Mouse (Mus musculus) spleen, postnatal 36 days (tissue): ENCODE measurements around the gene Srsf5.
"Not testable (repeated sequence)": the region's sequence is repeated elsewhere in the genome, so short reads cannot be mapped to it uniquely, and the experiment has no call there.

Experiments
- DNase-seq, 2 experiments: peaks; one replicate each; pipeline ENCODE4 v3.0.0; 2022; ENCODE audit warnings: low spot score in 2 of 2, mixed read lengths in 1 of 2

Gene Srsf5

DNA sequence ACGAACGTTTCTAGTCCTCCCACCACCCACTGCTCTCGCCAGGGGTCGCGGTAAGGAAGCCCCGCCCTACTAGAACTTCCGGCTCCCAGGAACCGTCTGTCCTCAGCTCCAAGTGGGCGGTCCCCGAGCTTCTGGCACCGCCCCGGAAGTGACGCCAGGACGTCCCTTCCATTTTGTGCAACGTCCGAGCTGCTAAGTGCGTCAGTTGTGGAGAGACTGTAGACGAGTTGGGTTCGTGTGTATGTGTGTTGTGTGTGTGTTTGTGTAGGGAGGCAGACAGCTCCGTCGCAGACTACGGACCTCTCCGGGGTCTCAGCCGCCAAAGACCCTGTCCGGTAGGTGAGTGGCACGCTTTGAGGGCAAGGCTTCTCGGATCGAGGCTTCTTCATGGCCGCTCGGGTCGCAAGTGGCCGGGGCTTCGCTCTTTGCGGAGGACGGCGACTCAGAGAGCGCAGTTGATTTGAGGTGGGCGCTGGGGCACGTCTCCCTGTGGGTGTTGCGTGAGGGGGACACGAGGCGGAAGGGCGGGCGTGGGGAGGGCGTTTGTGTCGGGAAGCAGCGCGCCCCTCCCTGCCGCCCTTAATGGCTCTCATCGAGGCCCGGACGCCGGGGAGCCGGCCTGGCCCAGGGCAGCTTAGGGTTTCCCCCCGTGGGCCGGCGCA is at the start of gene Srsf5:
Srsf5 (plus strand) TSS at position 171 of the 662 bp plus-strand sequence.
- DNase-seq, result peak; percentile 98 to 99

DNA sequence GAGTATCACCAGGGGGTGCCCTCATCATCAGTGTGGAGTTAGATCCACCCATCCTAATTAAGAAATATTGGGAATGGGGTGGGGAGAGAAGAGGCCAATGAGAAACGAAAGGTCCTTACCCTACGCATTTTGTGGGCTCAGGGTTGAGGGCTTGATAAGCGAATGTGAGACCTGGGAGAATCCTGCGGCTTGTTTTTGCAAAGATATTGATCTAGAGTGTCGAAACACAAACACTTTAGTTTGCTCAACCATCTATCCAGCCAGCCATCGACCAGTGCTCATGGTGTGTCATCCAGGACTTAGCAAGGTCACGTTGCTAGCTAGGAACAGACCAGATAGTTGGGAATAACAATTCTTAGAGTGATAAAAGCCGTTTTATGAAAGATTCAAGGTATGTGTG is 35.7 kb upstream of the Srsf5 start:
- no peak for DNase-seq

DNA sequence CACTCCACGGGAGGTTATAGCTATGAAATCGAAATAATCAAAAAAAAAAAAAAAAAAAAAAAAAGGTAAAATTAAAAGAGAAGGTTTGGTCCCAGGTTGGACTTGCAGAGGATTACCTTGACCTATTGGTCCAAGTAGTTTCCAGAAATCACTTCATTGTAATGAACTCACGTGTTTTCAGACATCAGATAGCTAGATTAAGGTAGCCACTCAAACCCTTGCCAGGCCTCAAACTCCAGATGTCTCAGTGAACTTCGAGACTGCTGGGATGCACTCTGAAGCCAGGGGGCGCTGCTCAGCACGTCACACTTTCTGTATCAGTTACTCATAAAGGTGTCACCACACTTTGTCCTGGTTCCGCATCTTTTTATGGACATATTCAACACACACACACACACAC is 27.5 kb upstream of the Srsf5 start:
- peak in 1 of 2 experiments; percentile 37 for DNase-seq

DNA sequence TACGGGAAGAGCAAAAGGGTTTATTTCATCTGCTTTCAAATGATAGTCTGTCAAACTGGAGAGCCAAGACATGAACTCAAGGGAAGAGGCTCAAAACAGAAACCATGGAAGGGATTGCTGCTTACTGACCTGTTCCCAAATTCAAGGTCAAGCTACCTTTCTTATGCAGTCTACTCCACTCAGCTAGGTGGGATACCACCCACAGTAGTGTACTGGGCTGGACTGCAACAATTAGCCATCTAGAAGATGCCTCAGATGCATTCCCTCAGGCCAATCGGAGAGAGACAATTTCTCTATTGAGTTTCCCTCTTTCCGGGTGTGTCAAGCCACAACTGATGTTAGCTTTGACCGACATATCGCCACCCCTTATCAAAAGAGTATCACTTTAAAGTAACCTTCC is 24.0 kb upstream of the Srsf5 start:
- DNase-seq, result no peak

DNA sequence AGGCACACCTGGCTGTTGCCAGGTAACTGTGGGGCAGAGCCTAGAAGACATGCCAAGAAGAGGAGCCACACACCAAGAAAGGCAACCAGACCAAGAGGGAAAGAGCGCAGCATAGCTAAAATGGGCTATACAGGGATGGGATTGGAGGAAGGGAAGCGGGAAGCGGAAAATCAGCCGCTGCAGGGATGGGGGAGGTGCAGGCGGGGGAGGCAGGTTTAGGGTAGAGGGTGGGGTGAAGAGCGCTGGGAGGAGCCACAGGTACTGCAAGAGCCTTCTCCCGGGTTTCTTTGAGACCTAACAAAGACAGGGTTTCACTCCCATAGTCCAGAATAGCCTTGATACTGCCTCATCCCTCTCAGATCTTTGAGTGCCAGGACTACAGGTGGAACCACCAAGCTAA is 22.4 kb upstream of the Srsf5 start:
- no peak for DNase-seq

DNA sequence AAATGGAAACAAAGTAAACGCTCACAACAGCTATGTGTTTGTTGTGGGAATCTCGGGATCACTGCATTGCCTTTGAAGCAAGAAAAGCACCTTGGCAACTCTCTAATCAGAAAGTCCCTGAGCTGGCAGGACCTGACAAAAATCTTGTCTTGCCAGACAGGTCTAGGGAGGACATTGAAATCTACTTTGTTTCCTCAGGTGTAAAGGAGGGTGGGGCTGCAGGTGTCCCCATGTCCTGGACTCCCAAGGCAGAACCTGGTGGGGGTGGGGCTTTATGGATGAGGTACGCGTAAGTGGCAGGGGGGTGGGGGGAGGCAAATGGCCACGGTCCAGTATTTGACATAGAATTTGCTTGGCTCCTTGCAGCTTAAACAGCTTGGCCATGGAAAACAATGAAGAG is 21.7 kb upstream of the Srsf5 start:
- no peak for DNase-seq

DNA sequence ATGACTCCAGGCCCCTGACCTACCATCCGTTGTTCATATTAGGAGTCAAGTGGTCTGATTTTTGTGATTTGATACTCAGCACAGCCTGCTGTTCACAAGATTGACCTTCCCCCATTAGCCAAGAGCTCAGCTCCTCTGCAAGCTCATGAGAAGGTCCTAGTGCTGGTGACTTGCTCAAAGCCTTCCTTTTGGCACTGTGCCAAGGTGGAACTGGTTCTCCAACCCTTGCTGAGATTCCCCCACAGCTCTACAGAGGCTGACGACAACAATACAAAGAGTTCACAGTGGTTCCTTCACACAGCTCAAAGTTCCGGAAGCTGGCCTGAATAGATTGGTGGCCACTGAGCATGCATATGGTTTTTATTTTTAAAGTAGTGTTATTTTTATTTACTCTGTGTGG is 21.1 kb upstream of the Srsf5 start:
- peak in 1 of 2 experiments; percentile 35 for DNase-seq

DNA sequence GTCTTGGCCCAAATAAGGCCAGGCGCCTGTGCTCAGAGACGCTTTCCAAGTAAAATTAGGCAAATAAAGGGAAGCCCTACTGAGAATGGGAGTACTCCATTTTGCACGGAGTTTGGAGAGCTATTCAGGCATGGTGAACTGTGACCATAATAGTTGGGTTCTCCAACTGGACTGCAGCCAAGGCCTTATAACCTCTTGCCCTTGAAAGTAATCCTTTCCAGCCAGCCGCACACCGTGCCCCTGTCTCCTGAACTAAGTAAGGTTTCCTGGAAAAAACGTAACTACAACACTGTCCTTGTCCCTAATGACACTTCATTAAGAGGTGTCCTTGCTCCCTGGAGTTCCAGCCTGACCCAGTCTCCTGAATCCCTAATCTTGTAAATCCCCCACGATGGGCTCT is 19.4 kb upstream of the Srsf5 start:
- DNase-seq, result no peak

DNA sequence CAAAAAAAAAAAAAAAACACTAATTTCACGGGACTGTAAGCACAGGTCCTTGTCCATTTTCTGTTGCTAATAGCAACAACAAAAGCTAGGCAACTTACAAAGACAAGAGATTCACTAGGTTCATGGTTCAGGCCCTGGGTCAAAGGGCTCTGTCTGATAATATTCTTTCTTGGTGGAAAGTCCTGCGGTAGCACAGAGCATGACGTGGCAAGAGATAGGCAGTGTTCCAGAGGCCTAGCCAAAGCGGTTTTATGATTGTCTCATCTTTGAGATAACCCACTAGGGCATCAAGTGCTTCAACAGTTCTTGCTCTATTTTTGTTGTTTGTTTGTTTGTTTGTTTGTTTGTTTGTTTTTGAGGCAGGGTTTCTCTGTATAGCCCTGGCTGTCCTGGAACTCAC is 18.8 kb upstream of the Srsf5 start:
- no peak for DNase-seq

DNA sequence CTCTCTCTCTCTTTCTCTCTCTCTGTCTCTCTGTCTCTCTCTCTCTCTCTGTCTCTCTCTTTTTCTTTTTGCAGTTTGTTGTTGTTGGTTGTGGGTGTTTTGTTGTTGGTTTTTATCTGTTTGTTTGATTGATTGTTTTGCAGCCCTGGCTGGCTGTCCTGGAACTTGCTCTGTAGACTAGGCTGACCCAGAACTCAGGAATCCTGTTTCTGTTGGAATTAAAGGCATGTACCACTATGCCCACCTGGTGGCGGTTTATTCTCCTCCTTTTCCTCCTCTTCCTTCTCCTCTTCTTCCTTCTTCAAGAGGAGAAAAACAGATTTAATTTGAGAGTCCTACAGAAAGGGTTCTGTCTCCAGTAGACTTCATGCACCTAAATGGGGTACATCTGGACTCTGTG is 17.8 kb upstream of the Srsf5 start:
- DNase-seq, result no peak

DNA sequence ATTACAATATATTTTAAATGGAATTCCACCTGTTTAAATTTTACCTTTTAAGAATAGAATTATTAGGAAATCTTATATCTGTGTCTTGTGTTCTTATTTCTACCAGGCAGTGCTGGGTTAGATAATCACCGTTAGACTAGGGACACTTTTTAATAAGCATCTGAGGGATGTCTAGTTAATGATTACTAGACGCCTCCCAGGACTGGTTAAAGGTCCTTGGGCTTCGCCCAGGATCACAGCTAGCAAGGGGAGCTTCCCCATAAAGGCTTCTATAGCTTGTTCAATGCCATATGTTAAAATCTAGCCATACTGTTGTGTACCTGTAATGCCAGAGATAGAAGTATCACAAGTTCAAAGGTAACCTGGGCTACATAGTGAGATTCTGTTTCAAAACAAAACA is 16.4 kb upstream of the Srsf5 start:
- DNase-seq, result no peak

DNA sequence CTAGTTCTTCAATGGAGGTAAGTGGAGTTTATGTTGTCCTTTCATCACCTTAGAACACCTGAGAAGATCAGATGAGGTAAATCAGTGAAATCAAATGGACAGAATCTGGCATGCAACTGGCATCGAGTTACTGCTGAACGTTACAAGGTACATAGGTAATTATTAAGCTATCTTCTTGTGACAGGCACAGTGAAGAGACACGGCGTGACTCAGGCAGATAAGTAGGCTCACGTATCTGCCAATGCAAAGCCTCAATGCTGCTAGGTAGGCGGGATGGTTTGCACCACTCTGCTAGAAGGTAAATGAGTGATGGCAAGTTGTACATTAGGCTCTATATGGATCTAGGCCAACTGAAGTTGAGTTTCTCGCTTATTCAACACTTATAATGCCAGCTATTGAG is 15.2 kb upstream of the Srsf5 start:
- DNase-seq, result no peak

DNA sequence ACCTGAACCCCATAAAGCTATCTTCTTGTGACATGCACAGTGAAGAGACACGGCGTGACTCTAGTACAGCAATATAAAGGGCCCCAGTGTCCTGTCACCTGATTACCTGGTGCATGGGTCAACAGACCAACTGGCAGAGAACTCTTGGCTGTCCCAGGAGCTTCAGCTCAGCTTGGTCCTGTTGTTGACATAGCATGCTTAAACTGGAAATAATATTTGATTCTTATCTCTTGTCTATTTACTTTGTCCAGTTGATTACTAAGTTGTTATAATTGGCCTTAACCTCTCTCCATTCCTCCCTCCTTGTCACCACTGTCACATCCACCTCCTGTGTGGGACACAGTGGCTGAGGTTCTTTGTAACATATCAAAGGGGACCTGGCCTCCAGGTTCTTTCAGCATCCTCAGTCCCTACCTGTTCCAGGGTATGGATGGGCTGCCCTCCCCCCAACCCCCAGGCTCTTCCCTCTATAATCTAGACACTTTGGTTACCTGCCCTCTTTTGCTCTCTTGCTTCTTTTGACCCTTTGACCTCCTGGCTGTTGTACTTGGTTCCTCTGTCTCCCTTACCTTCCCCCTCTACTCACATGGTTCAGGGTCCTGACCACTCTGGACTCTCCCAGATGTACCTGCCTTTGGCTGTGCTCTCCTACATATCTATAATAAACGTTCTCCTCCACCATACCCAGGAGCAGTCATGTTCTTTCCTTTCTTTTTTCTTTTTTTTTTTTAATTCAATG is 13.7 kb upstream of the Srsf5 start:
- DNase-seq, result no peak

DNA sequence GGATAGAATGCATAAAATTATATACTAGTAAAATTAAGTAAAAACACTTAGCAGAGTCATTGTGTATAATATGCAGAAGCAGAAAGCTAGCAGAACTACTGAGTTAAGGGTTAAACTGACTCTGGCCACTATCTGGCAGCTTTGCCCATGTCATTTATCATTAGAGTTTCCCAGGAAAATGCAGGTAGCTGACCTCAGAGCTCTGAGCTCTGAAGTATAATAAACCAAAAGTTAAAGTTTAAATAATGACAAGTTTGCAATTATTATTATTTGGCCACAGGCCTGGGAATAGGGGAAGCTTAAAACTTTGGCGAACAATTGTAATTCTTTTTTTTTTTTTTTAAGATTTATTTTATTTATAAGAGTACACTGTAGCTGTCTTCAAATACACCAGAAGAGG is 12.4 kb upstream of the Srsf5 start:
- no peak for DNase-seq

DNA sequence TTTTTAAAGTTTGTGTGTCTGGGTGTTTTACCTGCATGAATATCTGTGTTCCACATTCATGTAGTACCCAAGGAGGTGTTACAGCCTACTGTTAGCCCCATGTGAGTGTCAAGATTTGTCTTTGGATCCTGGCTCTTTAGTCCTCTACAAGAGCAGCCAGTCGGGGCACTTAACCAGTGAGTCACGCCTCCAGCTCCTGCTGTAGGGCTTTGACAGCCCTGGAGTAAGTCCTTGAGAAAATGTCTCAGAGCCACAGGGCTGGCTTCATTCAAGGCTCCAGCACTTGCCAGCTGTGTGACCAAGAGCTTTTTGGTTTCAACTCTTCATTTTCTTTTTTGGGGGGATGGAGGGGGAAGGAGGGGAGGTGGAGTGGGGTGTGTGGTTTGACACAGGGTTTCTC is 8.6 kb upstream of the Srsf5 start:
- DNase-seq, result no peak

DNA sequence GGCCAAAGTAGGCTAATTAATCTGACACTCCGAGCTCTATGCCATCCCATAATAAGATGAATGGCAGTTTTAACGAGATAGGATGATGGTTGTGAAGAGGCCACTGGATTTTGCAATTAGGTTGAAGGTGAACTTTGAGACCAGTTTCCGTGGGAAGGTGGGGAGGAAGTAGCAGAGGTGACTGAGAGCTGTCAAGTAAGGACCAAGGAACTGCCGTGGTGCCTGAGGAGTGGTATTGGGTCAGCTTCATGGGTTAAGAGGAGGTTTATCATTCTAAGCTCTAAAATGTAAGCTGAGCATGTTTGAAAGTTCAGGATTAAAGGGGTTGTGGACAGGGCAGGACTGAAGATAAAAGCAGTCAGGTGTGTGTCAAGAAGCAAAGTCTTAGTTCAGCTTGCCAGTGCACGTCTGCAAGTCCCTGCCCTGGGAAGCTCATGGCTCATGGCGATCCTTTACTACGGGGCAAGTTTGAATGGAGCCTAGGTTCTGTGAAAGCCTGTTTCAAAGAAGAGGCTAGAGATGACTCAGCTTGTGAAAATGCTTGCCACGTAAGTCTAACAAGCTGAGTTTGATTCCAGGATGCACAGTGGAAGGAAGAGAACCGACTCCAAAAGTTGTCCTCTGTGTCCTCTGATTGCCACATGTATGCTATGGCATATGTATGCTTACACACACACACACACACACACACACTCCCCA is 7.8 kb upstream of the Srsf5 start:
- no peak for DNase-seq

DNA sequence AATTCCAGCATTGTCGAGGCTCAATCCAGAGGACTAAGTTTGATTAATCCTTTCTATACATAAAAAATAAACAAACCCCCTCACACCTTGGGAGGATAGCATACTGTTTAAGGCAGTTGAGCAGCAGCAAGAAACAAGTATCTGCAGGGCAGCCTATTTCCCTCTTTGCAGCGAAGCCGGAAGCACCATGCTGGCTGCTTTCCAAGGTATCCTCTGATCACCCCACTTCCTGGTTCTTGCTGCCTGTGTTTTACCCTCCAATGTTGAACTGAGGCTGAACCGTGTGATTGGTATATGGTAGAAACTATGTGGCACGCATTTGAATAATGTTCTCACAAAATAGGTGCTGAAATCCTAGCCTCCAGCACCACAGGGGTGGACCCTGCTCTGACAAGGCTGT is 6.7 kb upstream of the Srsf5 start:
- DNase-seq, result peak; percentile 72 to 78

DNA sequence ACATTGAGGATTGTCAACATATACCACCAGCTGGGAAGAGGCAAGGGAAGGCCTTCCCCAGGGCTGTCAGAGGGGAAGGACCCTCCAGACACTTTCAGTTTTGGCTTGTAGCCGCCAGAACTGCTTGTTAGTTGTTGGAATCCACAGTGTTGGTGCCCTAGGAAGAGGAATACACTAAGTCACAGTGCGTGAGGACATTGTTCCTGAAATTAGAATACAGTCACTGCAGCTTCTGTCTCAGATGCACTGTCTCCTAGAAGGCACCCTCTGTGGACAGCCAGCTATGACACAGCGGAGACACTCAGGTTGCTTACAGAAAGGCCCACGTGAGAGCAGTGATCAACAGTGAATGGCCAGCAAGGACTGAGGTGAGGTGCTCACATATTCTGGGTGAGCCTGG is 6.1 kb upstream of the Srsf5 start:
- no peak for DNase-seq

DNA sequence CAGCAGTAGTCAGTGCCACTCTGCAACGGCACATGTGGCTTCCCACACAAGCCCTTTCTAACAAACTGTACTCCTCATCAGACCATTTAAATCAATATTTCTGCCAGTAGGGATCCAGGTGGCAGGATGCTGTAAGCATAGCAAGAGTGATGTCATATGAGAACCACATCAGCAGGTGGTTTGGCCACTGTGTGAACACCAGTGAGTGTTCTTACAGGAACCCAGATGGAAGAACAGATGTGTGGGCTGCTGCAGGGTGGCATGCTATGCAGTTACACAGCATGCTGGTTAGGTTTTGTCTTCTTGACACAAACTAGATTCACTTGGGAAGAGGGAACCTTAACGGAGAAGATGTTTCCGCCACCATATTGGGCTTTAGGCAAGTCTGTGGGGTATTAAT is 3.4 kb upstream of the Srsf5 start:
- DNase-seq, result no peak

DNA sequence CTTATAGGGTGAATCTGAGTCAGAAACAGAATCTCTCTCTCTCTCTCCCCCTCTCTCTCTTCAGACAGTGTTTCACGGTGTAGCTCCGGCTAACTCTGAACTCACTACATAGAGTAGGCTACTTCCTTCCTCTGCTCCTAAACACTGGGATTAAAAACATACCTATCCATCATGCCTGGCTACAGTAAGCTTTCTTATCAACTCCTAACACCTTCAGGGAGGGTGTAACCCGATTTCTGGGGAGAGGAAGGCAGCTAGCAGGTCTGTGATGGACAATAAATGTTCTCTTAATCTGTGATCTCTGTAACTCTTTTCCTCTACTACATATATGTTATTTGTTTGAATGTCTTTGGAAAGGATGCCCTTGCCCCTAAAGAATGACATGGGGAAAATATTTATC is 1.9 kb upstream of the Srsf5 start:
- DNase-seq, result peak in 1 of 2 experiments; percentile 45

DNA sequence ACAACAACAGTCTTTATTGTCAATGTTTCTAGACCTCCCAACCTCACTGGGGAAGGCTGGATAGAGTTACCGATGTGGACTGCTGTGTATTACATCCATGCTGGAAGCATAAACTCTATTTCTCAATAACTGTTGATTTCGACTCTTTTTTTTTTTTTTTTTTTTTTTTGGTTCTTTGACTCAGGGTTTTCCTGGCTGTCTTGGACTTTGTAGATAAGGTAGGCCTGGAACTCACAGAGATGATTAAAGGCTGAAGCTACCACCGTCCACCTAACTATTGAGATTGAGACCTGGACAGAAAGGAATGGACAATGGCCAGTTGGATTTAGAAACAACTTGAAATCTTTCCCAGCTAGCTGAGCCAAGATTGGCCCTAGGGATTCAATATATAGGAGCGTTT is 1.1 kb upstream of the Srsf5 start:
- no peak for DNase-seq

DNA sequence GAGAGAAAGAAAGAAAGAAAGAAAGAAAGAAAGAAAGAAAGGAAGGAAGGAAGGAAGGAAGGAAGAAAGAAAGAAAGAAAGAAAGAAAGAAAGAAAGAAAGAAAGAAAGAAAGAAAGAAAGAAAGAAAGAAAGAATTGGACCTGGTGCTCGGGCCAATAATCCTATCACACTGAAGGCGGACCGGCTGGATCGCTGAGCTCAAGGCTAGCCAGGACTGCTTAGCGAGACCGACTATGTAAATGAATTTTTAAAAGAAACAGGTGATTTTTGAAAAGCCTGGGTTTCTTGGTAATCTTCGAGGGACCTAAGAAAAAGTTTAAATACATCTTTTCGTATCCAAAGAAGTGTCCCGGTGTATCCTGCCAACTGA is 356 bp upstream of the Srsf5 start:
- not testable (repeated sequence) for DNase-seq

DNA sequence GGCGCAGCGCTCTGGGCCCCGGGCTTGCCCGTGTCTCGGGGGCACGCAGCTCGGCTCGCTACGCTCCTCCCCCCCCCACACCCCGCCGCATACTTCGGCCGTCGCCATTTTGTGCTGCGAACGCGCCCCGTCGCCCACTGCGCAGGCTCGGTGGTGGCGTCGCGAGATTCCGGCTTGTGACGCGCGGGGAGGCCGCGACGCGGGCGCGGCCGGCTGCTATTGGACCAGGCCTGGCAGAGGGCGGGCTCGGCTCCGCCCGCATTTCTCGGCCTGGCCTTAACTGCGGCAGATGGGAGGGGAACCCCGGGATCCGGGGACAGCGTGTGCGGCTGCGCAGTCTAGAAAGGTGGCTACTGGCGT is 672 bp downstream of the Srsf5 start:
- DNase-seq, result peak; percentile 96
